Comparison of ENCODE assay signal across 25 mouse cellular contexts in genomic region chr6:47784707-47785412, GRCm38 (mm10). TPM values are rescaled to one million over a fixed set of nuclear protein-coding genes. Genes with fewer than 3 reads are reported as not detected.
DNase-seq lines count a peak whose midpoint lies in the region; ATAC-seq lines count a peak whose summit lies in the region.
"Had no signal": no experiment of that assay in that cellular context is flagged by ENCODE, and none has a peak within 500 bp of the region (broad histone marks: within the 10 kb centered on the region; RNA-seq: fewer than 3 reads in every experiment).

No protein-coding gene starts in this region.

- peaks cover 26% of the 10 kb centered on the region for H3K4me1 ChIP-seq in liver, embryonic 13.5 days (replicated peaks)
- H3K4me1 ChIP-seq in midbrain, embryonic 10.5 days: peaks cover 19% of the 10 kb centered on the region

- no peak overlapping the region for H3K27ac ChIP-seq in liver, embryonic 13.5 days
- no peak overlapping the region for H3K27ac ChIP-seq in midbrain, embryonic 10.5 days (replicated peaks)
- H3K27ac ChIP-seq: embryonic facial prominence, embryonic 10.5 days; embryonic facial prominence, embryonic 13.5 days; forebrain, embryonic 12.5 days; forebrain, embryonic 15.5 days; heart, adult 2 months; hindbrain, embryonic 12.5 days; hindbrain, embryonic 15.5 days had no signal

- H3K36me3 ChIP-seq in liver, embryonic 13.5 days: no peaks in the 10 kb centered on the region
- H3K36me3 ChIP-seq in midbrain, embryonic 10.5 days: no peaks in the 10 kb centered on the region
- H3K36me3 ChIP-seq: embryonic facial prominence, embryonic 10.5 days; embryonic facial prominence, embryonic 13.5 days; forebrain, embryonic 12.5 days; forebrain, embryonic 15.5 days; hindbrain, embryonic 12.5 days; hindbrain, embryonic 15.5 days had no signal

- H3K4me2 ChIP-seq in liver, embryonic 13.5 days: no peak overlapping the region
- H3K4me2 ChIP-seq: embryonic facial prominence, embryonic 13.5 days; forebrain, embryonic 12.5 days; forebrain, embryonic 15.5 days; heart, embryonic 11.5 days; hindbrain, embryonic 12.5 days; hindbrain, embryonic 15.5 days had no signal

- no peaks in the 10 kb centered on the region for H3K9me3 ChIP-seq in liver, embryonic 13.5 days (replicated peaks)
- no peaks in the 10 kb centered on the region for H3K9me3 ChIP-seq in midbrain, embryonic 10.5 days (replicated peaks)
- H3K9me3 ChIP-seq: embryonic facial prominence, embryonic 10.5 days; embryonic facial prominence, embryonic 13.5 days; forebrain, embryonic 12.5 days; forebrain, embryonic 15.5 days; hindbrain, embryonic 12.5 days; hindbrain, embryonic 15.5 days had no signal

- peak; percentile 28 for DNase-seq in adrenal gland, postnatal 14 days
- DNase-seq in adrenal gland, postnatal 10 days: no peak
- no peak for DNase-seq in liver, embryonic 13.5 days
- no peak for DNase-seq in liver
- DNase-seq in midbrain, embryonic 10.5 days (ENCODE audit: low spot score): no peak
- DNase-seq in urinary bladder, postnatal 14 days (ENCODE audit: low spot score): no peak
- DNase-seq: adrenal gland, adult 2 months; B cell, adult 2 months; cerebellum, adult 11 months; cerebellum, adult 2 months; cerebellum, adult 9-11 months; cerebellum, postnatal 25 days; embryo, embryonic 11 days; gastrocnemius, postnatal 25 days; heart, adult 2 months had no signal

- H3K9ac ChIP-seq in liver, embryonic 13.5 days: peak overlapping the region; percentile 11; the same call in 1 of the 2 replicates
- H3K9ac ChIP-seq: embryonic facial prominence, embryonic 13.5 days; forebrain, embryonic 12.5 days; forebrain, embryonic 15.5 days; hindbrain, embryonic 12.5 days; hindbrain, embryonic 15.5 days had no signal

- 53% methylated on average over 5 of the region's 5 CpGs for WGBS in liver, embryonic 13.5 days (ENCODE audit: insufficient replicate concordance)
- 76% methylated on average over 5 of the region's 5 CpGs for WGBS in midbrain, embryonic 10.5 days

- H3K4me3 ChIP-seq in liver, embryonic 13.5 days (replicated peaks): no peak overlapping the region
- no peak overlapping the region for H3K4me3 ChIP-seq in midbrain, embryonic 10.5 days
- H3K4me3 ChIP-seq: embryonic facial prominence, embryonic 10.5 days; embryonic facial prominence, embryonic 13.5 days; erythroblast, embryonic 14.5 days; forebrain, embryonic 12.5 days; forebrain, embryonic 15.5 days; heart, adult 2 months; hindbrain, embryonic 12.5 days; hindbrain, embryonic 15.5 days had no signal

- ATAC-seq in liver, embryonic 13.5 days (ENCODE audit: low read depth): no peak
- 0 out of 2 replicates have a peak, but pooled peaks have one; percentile 11 for ATAC-seq in common myeloid progenitor, adult 5-6 weeks (replicated peaks; ENCODE audit: low read depth, poor library complexity, severe bottlenecking)
- ATAC-seq: forebrain, embryonic 15.5 days; Patski had no signal

- H3K27me3 ChIP-seq in liver, embryonic 13.5 days: no peaks in the 10 kb centered on the region
- H3K27me3 ChIP-seq in midbrain, embryonic 10.5 days (ENCODE audit: low read depth, poor library complexity, severe bottlenecking): no peaks in the 10 kb centered on the region
- H3K27me3 ChIP-seq: embryonic facial prominence, embryonic 13.5 days; forebrain, embryonic 12.5 days; forebrain, embryonic 15.5 days; hindbrain, embryonic 12.5 days; hindbrain, embryonic 15.5 days; Patski had no signal

RNA-seq across cellular contexts. Expression of gene Pdia4, which starts 28.4 kb away (rescaled TPM):
- 80.5 and 90.4 TPM in 2 replicates for total RNA-seq in adrenal gland, postnatal 14 days (2021)
- total RNA-seq in adrenal gland, postnatal 10 days (2021): 10 to 100 TPM; 84.9 to 93.6 TPM
- 117 and 141 TPM in 2 replicates for polyA plus RNA-seq in liver, embryonic 13.5 days (2015; fragmentation: Nextera tagmentation; extraction: Ambion mirVana)
- total RNA-seq in common myeloid progenitor, adult 5-6 weeks (2017): 206 and 214 TPM in 2 replicates
- polyA plus RNA-seq in midbrain, embryonic 10.5 days (2016; fragmentation: Nextera tagmentation; extraction: Ambion mirVana): 283 and 312 TPM in 2 replicates

RNA-seq across cellular contexts. Expression of gene Zfp786, which starts 45.8 kb away (rescaled TPM):
- 1.2 and 1.3 TPM in 2 replicates for total RNA-seq in adrenal gland, postnatal 14 days (2021)
- total RNA-seq in adrenal gland, postnatal 10 days (2021): 1 to 10 TPM in 1 of 2 experiments, under 1 TPM in 1; 0.66 to 2.0 TPM
- 0.61 and 0.70 TPM in 2 replicates for polyA plus RNA-seq in liver, embryonic 13.5 days (2015; fragmentation: Nextera tagmentation; extraction: Ambion mirVana)
- 2.2 and 3.2 TPM in 2 replicates for total RNA-seq in common myeloid progenitor, adult 5-6 weeks (2017)
- polyA plus RNA-seq in midbrain, embryonic 10.5 days (2016; fragmentation: Nextera tagmentation; extraction: Ambion mirVana): 6.9 and 8.5 TPM in 2 replicates
- polyA plus RNA-seq: erythroblast, embryonic 14.5 days had no signal

RNA-seq across cellular contexts. Expression of gene Zfp398, which starts 50.6 kb away (rescaled TPM):
- 9.3 and 12.0 TPM in 2 replicates for total RNA-seq in adrenal gland, postnatal 14 days (2021)
- total RNA-seq in adrenal gland, postnatal 10 days (2021): 10 to 100 TPM in 1 of 2 experiments, 1 to 10 TPM in 1; 6.7 to 11.8 TPM
- 2.2 TPM in 2 replicates for polyA plus RNA-seq in liver, embryonic 13.5 days (2015; fragmentation: Nextera tagmentation; extraction: Ambion mirVana)
- total RNA-seq in common myeloid progenitor, adult 5-6 weeks (2017): 21.2 and 21.8 TPM in 2 replicates
- 8.2 and 8.8 TPM in 2 replicates for polyA plus RNA-seq in midbrain, embryonic 10.5 days (2016; fragmentation: Nextera tagmentation; extraction: Ambion mirVana)
